Mouse (Mus musculus): ENCODE measurements at regions not wholly inside any gene's neighbourhood (a gene's known extent, or its start where the extent isn't known, plus 50 kb on each side); places are given as distances from the start of the nearest gene placed in this dataset.

DNA sequence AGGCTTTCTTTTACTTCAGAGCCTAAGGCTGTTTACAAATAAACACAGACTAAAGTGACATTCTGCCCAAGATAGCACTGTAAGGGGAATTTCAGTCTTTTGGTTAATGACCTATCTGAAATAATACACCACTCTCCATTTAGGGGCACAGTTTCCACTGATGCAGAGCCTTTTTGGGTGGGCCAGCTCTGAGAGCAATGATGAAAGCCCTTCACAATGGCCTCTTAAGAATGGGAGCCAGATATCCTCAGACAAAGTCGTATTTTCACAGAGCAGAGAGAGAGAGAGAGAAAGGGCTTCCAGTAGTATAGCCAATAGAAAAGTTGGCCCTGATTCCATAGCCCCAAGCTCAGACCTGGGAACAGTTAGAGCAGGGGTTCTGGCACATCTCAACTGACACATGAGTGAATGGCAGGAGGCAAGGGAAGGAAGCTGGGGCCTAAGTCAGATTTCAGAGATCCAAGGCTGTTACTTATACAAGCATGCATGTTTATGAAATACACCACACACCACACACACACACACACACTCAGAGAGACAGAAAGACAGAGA, 77.1 kb upstream of the Dlx6 start:
- no peaks in the 10 kb centered on the region for H3K4me1 ChIP-seq (ENCODE audit: control insufficient read depth, insufficient read depth, low read length)
- TF ChIP-seq CTCF (conservative IDR thresholded peaks at IDR 0.05; ENCODE audit: insufficient read depth, insufficient read length, low read depth, low read length) (no peak), POLR2A (IDR thresholded peaks at IDR 0.05; ENCODE audit: low read depth, low read length) (no peak)
- WGBS: 64% methylated on average over 1 of the region's 1 CpGs
- DNase-seq: no peak
- no peak overlapping the region for H3K4me3 ChIP-seq (ENCODE audit: insufficient read depth, low read depth, low read length)
- no peaks in the 10 kb centered on the region for H3K36me3 ChIP-seq (ENCODE audit: control insufficient read depth, insufficient read depth, low read length)
- H3K27me3 ChIP-seq (replicated peaks; ENCODE audit: control insufficient read depth, insufficient read depth, low read length): no peaks in the 10 kb centered on the region
- no peak overlapping the region for H3K27ac ChIP-seq (ENCODE audit: insufficient read depth, low read depth, low read length)

DNA sequence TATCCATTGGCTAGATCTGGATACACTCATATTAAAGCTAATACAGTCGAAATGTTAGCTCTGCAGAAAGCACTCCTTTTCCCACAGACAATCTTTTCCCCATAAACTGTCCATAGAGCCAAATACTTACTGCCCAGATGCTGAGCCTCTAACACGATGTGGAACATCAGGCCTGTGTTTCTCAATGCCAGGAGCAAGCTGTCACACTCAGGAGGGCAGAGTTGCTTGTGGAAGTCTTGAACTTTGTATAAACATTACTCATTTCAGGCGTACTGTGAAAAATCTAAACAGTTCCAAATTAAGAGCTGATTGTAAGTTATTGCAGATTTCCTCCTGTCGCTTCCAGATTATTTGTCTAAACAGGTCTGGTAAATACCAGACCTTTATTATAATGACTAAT, 75.6 kb upstream of the Dlx6 start:
- Histone ChIP-seq H3K27ac (ENCODE audit: insufficient read depth, low read depth, low read length) (no peak overlapping the region), H3K36me3 (ENCODE audit: control insufficient read depth, insufficient read depth, low read length) (no peaks in the 10 kb centered on the region)
- 62% methylated on average over 4 of the region's 4 CpGs for WGBS

GRCm38 (mm10) chr6:6794320-6795018, 68.7 kb upstream of the Dlx6 start:
- no peak for DNase-seq
- no peak for TF ChIP-seq CTCF (conservative IDR thresholded peaks at IDR 0.05; ENCODE audit: insufficient read depth, insufficient read length, low read depth, low read length)
- no peak for TF ChIP-seq POLR2A (IDR thresholded peaks at IDR 0.05; ENCODE audit: low read depth, low read length)
- Histone ChIP-seq H3K36me3 (ENCODE audit: control insufficient read depth, insufficient read depth, low read length) (no peaks in the 10 kb centered on the region), H3K27ac (ENCODE audit: insufficient read depth, low read depth, low read length) (no peak overlapping the region), H3K4me3 (ENCODE audit: insufficient read depth, low read depth, low read length) (no peak overlapping the region), H3K4me1 (ENCODE audit: control insufficient read depth, insufficient read depth, low read length) (no peaks in the 10 kb centered on the region), H3K27me3 (replicated peaks; ENCODE audit: control insufficient read depth, insufficient read depth, low read length) (no peaks in the 10 kb centered on the region)
- 47% methylated on average over 6 of the region's 6 CpGs for WGBS

More for the DNA sequence above, 75.6 kb upstream of the Dlx6 start:
- TF ChIP-seq CTCF (conservative IDR thresholded peaks at IDR 0.05; ENCODE audit: insufficient read depth, insufficient read length, low read depth, low read length) (no peak), POLR2A (IDR thresholded peaks at IDR 0.05; ENCODE audit: low read depth, low read length) (no peak)
- no peaks in the 10 kb centered on the region for H3K4me1 ChIP-seq (ENCODE audit: control insufficient read depth, insufficient read depth, low read length)
- no peak for DNase-seq
- no peak overlapping the region for H3K4me3 ChIP-seq (ENCODE audit: insufficient read depth, low read depth, low read length)
- no peaks in the 10 kb centered on the region for H3K27me3 ChIP-seq (replicated peaks; ENCODE audit: control insufficient read depth, insufficient read depth, low read length)

GRCm38 (mm10) chr6:6800377-6800776, 62.8 kb upstream of the Dlx6 start:
- TF ChIP-seq POLR2A (IDR thresholded peaks at IDR 0.05; ENCODE audit: low read depth, low read length): no peak
- TF ChIP-seq CTCF (conservative IDR thresholded peaks at IDR 0.05; ENCODE audit: insufficient read depth, insufficient read length, low read depth, low read length): no peak
- H3K27me3 ChIP-seq (replicated peaks; ENCODE audit: control insufficient read depth, insufficient read depth, low read length): no peaks in the 10 kb centered on the region
- H3K27ac ChIP-seq (ENCODE audit: insufficient read depth, low read depth, low read length): no peak overlapping the region
- no peak overlapping the region for H3K4me3 ChIP-seq (ENCODE audit: insufficient read depth, low read depth, low read length)
- H3K36me3 ChIP-seq (ENCODE audit: control insufficient read depth, insufficient read depth, low read length): no peaks in the 10 kb centered on the region
- 86% methylated on average over 2 of the region's 2 CpGs for WGBS
- no peak for DNase-seq
- H3K4me1 ChIP-seq (ENCODE audit: control insufficient read depth, insufficient read depth, low read length): no peaks in the 10 kb centered on the region

DNA sequence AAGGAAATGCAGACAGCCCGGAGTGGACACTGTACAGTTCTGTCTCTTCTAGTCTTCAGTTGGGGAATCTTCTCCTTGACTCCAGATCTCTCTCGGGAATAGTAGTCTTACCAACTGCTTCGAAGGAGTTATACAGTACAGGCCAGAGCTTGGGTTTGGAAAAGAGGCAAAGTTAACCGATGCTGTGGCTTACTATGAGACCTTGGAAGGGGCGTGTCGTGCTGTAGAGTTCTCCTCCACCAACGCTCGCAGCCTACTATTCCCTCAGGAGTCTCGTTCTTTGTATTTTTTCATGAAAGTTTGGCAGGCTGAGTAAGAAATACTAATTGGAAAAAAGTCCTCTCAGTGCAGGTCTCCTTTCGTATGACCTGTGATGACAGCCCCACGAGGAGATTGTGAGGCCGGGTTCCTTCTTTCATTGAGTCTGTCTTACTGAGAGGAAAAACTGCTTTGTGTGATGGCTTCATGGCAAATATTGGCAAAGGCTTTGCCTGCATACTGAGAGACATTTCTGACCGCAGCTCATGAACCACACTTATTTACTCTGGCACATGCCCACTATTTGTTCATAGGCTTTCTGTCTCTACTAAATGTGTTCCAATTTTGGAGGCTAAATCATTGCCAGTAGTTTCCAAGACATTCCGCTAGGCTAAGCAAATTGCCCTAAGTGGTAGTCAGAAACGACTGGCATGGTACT, 61.4 kb upstream of the Dlx6 start:
- Histone ChIP-seq H3K27me3 (replicated peaks; ENCODE audit: control insufficient read depth, insufficient read depth, low read length) (no peaks in the 10 kb centered on the region), H3K27ac (ENCODE audit: insufficient read depth, low read depth, low read length) (no peak overlapping the region), H3K36me3 (ENCODE audit: control insufficient read depth, insufficient read depth, low read length) (no peaks in the 10 kb centered on the region), H3K4me3 (ENCODE audit: insufficient read depth, low read depth, low read length) (no peak overlapping the region), H3K4me1 (ENCODE audit: control insufficient read depth, insufficient read depth, low read length) (no peaks in the 10 kb centered on the region)
- 80% methylated on average over 15 of the region's 15 CpGs for WGBS
- DNase-seq: no peak
- TF ChIP-seq POLR2A (IDR thresholded peaks at IDR 0.05; ENCODE audit: low read depth, low read length) (no peak), CTCF (conservative IDR thresholded peaks at IDR 0.05; ENCODE audit: insufficient read depth, insufficient read length, low read depth, low read length) (no peak)
